Mouse (Mus musculus) cerebellum, adult 2 months (tissue): ENCODE measurements around the gene Rps16.

Experiments used
- CTCF ChIP-seq: fragments of 200-500 bp; IDR thresholded peaks from 2 replicates; pipeline ENCODE4 v1.5.1; 2011; ENCODE audit warnings: low read depth, mild to moderate bottlenecking, control low read depth, low read length, moderate library complexity, borderline replicate concordance; ENCODE audit not compliant: insufficient read depth
- POLR2A ChIP-seq: fragments of 200-500 bp; IDR thresholded peaks from 2 replicates; pipeline ENCODE4 v1.6.1; 2011; ENCODE audit warnings: low read length, control low read depth, borderline replicate concordance; ENCODE audit not compliant: insufficient read depth

DNA sequence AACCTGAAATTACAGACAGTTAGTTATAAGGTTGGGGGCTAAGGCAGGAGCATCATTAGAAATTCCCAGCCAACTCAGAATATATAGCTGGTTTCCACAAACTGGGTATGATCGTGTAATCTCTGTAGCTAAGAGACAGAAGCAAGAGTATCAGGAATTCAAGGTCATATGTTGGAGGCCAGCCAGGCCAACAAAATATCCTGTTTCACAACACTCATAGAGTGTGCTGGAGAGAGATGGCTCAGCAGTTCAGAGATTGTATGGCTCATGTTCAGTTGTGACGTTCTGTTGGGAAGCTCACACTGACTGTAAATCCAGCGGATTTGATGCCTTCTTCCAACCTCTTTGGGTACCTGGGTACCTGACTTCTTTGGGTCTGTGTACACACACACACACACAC, 2.7 kb upstream of the Rps16 start:
- TF ChIP-seq POLR2A (no peak), CTCF (no peak)
